ENCODE assay signal across 9 mouse cellular contexts in the genomic region with DNA sequence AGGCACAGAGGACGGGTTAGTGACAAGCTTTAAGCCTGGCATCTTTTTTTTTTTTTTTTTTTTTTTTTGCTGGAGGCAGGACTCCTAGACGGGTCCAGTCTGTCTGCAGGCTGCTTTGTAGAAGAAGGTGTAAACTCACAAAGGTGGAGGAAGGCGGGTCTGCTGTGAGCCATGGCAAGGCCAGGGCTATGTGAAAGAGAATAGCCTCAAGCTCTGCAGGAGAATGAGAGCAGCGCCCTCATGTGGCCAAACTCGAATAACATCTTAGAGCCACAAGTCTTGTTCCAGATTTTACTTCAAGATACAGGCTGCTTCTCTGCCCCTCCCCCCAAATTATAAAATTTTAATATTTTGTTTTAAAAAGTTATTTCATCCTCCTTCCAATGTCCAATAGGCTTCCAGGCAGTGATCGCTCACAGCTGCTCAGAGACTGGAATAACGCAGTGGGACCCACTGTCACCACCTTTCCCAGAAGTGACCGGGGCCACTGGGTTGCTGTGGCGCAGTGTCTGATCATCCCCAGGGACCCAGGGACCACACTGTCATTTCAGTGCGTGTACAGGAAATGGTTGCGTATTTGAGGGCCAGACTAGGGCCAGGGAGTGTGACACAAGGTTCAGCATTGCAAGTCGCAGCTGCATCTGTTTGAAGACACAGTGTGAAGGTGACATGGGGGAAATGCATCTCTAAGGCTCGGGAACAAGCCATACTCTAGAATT.
DNase-seq lines count a peak whose midpoint lies in the region; ATAC-seq lines count a peak whose summit lies in the region.
"Had no signal": no experiment of that assay in that cellular context is flagged by ENCODE, and none has a peak within 500 bp of the region (broad histone marks: within the 10 kb centered on the region; RNA-seq: fewer than 3 reads in every experiment).

No protein-coding gene starts in this region.

- no peak for ATAC-seq in liver, embryonic 12.5 days
- peak; percentile 30 for ATAC-seq in forebrain, embryonic 14.5 days
- 0 out of 2 replicates have a peak, but pooled peaks have one; percentile 33 for ATAC-seq in limb, embryonic 12.5 days (ENCODE audit: insufficient number of reproducible peaks, insufficient read depth, low FRiP score, low TSS enrichment, low read depth)
- peak; percentile 48; the same call in 1 of the 2 replicates for ATAC-seq in neural tube, embryonic 11.5 days (ENCODE audit: insufficient read depth, low FRiP score, low TSS enrichment)

- H3K36me3 ChIP-seq in liver, embryonic 12.5 days: no peaks in the 10 kb centered on the region
- H3K36me3 ChIP-seq in forebrain, embryonic 14.5 days (ENCODE audit: control insufficient read depth, insufficient read depth, low read length): no peaks in the 10 kb centered on the region
- H3K36me3 ChIP-seq in limb, embryonic 12.5 days: no peaks in the 10 kb centered on the region
- H3K36me3 ChIP-seq in neural tube, embryonic 11.5 days (ENCODE audit: control insufficient read depth, insufficient read depth, low read length): no peaks in the 10 kb centered on the region
- H3K36me3 ChIP-seq: embryonic facial prominence, embryonic 15.5 days had no signal

- no peaks in the 10 kb centered on the region for H3K9me3 ChIP-seq in liver, embryonic 12.5 days (replicated peaks)
- no peaks in the 10 kb centered on the region for H3K9me3 ChIP-seq in forebrain, embryonic 14.5 days (replicated peaks; ENCODE audit: control insufficient read depth, low read length)
- H3K9me3 ChIP-seq in limb, embryonic 12.5 days: 0 out of 2 replicates have a peak, but pooled peaks cover under 1% of the 10 kb centered on the region
- no peaks in the 10 kb centered on the region for H3K9me3 ChIP-seq in neural tube, embryonic 11.5 days (ENCODE audit: control insufficient read depth, low read length)
- H3K9me3 ChIP-seq: embryonic facial prominence, embryonic 15.5 days had no signal

- WGBS in liver, embryonic 12.5 days (ENCODE audit: insufficient replicate concordance): 43% methylated on average over 13 of the region's 13 CpGs
- WGBS in forebrain, embryonic 14.5 days: 56% methylated on average over 13 of the region's 13 CpGs
- 58% methylated on average over 13 of the region's 13 CpGs for WGBS in limb, embryonic 12.5 days
- 55% methylated on average over 13 of the region's 13 CpGs for WGBS in neural tube, embryonic 11.5 days

- H3K27me3 ChIP-seq in liver, embryonic 12.5 days (replicated peaks): no peaks in the 10 kb centered on the region
- H3K27me3 ChIP-seq in forebrain, embryonic 14.5 days (replicated peaks; ENCODE audit: control insufficient read depth, insufficient read depth, low read length): no peaks in the 10 kb centered on the region
- no peaks in the 10 kb centered on the region for H3K27me3 ChIP-seq in limb, embryonic 12.5 days
- no peaks in the 10 kb centered on the region for H3K27me3 ChIP-seq in neural tube, embryonic 11.5 days (ENCODE audit: control insufficient read depth, insufficient read depth, low read length)

- H3K9ac ChIP-seq in liver, embryonic 12.5 days: no peak overlapping the region
- H3K9ac ChIP-seq in forebrain, embryonic 14.5 days (ENCODE audit: low read length): no peak overlapping the region
- H3K9ac ChIP-seq in limb, embryonic 12.5 days (replicated peaks): no peak overlapping the region
- no peak overlapping the region for H3K9ac ChIP-seq in neural tube, embryonic 11.5 days (ENCODE audit: low read length)
- H3K9ac ChIP-seq: embryonic facial prominence, embryonic 15.5 days had no signal

- no peak overlapping the region for H3K27ac ChIP-seq in liver, embryonic 12.5 days
- no peak overlapping the region for H3K27ac ChIP-seq in forebrain, embryonic 14.5 days (ENCODE audit: low read depth, low read length)
- no peak overlapping the region for H3K27ac ChIP-seq in limb, embryonic 12.5 days
- H3K27ac ChIP-seq in neural tube, embryonic 11.5 days (ENCODE audit: low read depth, low read length): no peak overlapping the region
- H3K27ac ChIP-seq: embryonic facial prominence, embryonic 15.5 days had no signal

- H3K4me3 ChIP-seq in liver, embryonic 12.5 days: no peak overlapping the region
- H3K4me3 ChIP-seq in forebrain, embryonic 14.5 days (ENCODE audit: low read depth, low read length): no peak overlapping the region
- H3K4me3 ChIP-seq in limb, embryonic 12.5 days (replicated peaks): no peak overlapping the region
- H3K4me3 ChIP-seq in neural tube, embryonic 11.5 days (ENCODE audit: low read depth, low read length): no peak overlapping the region
- H3K4me3 ChIP-seq: embryonic facial prominence, embryonic 15.5 days had no signal

- DNase-seq in liver: peak; percentile 62
- DNase-seq in brain, adult 2 months (ENCODE audit: low read depth, low spot score): peak; percentile 89
- peak; percentile 82 for DNase-seq in forebrain, embryonic 14.5 days (ENCODE audit: low spot score)
- DNase-seq in induced T-regulatory cell, adult 2 months (ENCODE audit: low read depth): peak; percentile 79
- DNase-seq in neural tube, embryonic 11.5 days (ENCODE audit: low spot score): peak; percentile 75
- DNase-seq in thymus, postnatal 36 days: peak; percentile 37 to 39

- peaks cover 28% of the 10 kb centered on the region for H3K4me1 ChIP-seq in liver, embryonic 12.5 days
- H3K4me1 ChIP-seq in forebrain, embryonic 14.5 days (ENCODE audit: control insufficient read depth, insufficient read depth, low read length): 0 out of 2 replicates have a peak, but pooled peaks cover 4% of the 10 kb centered on the region
- H3K4me1 ChIP-seq in limb, embryonic 12.5 days (replicated peaks): 0 out of 2 replicates have a peak, but pooled peaks cover 3% of the 10 kb centered on the region
- peaks cover 6% of the 10 kb centered on the region; the same call in 1 of the 2 replicates for H3K4me1 ChIP-seq in neural tube, embryonic 11.5 days (ENCODE audit: control insufficient read depth, insufficient read depth, low read length)
- H3K4me1 ChIP-seq: embryonic facial prominence, embryonic 15.5 days had no signal

- H3K4me2 ChIP-seq in liver, embryonic 12.5 days: no peak overlapping the region
- H3K4me2 ChIP-seq in forebrain, embryonic 14.5 days (ENCODE audit: low read length): no peak overlapping the region
- H3K4me2 ChIP-seq in limb, embryonic 12.5 days: no peak overlapping the region
- H3K4me2 ChIP-seq in neural tube, embryonic 11.5 days (ENCODE audit: low read depth): no peak overlapping the region
- H3K4me2 ChIP-seq: embryonic facial prominence, embryonic 15.5 days had no signal

Comparison
In these comparisons a context has a peak if more than half of its experiments do, and no peak if none do; other contexts are left out.
1. DNase-seq: peak in every context shown above with its lines; median percentile 89 in brain, adult 2 months; 82 in forebrain, embryonic 14.5 days; 79 in induced T-regulatory cell, adult 2 months; 75 in neural tube, embryonic 11.5 days; 62 in liver; 38 in thymus, postnatal 36 days.